Mouse (Mus musculus) lung, adult 10 weeks (tissue): Measurements from ENCODE around the gene Ssbp3. TPM values are rescaled to one million over a fixed set of nuclear protein-coding genes. Genes with fewer than 3 reads are reported as not detected.

ENCODE experiments used
- polyA plus RNA-seq: library from polyadenylated mRNA; stranded (reverse); fragments of 350-450 nt; fragmentation: Illumina TruSeq; extraction: RNeasy Lipid Tissue Mini Kit (QIAGEN cat#74804); gene quantifications from one replicate; pipeline ENCODE4 v1.2.3, GENCODE M21; 2014; ENCODE audit warnings: low read depth, low replicate concordance; ENCODE audit not compliant: insufficient read depth

Gene Ssbp3
- 19.8 TPM for polyA plus RNA-seq

GRCm38 (mm10) chr4:106910201-106911172, at the start of gene Ssbp3:
Gene Ssbp3 (plus strand): TSS chr4:106910701.

GRCm38 (mm10) chr4:107066252-107067124, 156.0 kb downstream of the Ssbp3 start, which contains the start of the genes Mrpl37 and Cyb5rl:
Gene Mrpl37 (minus strand): TSS chr4:107066868.
Gene Cyb5rl (plus strand): TSS chr4:107066988.

GRCm38 (mm10) chr4:107096841-107097373, 186.4 kb downstream of the Ssbp3 start, which contains the start of gene Cdcp2:
Gene Cdcp2 (plus strand): TSS chr4:107096891.

Other genes starting within 250 kb of the Ssbp3 start
- gene Ttc4, start 231.8 kb upstream of the Ssbp3 start, polyA plus RNA-seq: 24.4 TPM
- gene Mroh7, start 179.8 kb upstream of the Ssbp3 start, polyA plus RNA-seq: 0.24 TPM
- 0.23 TPM for gene Fam151a, start 176.8 kb upstream of the Ssbp3 start, polyA plus RNA-seq
- gene Acot11, start 105.7 kb upstream of the Ssbp3 start, polyA plus RNA-seq: 3.0 TPM
- gene Mrpl37, start 156.2 kb downstream of the Ssbp3 start, polyA plus RNA-seq: 35.0 TPM
- 7.2 TPM for gene Cyb5rl, start 156.3 kb downstream of the Ssbp3 start, polyA plus RNA-seq
- not detected for gene Cdcp2, start 186.2 kb downstream of the Ssbp3 start, polyA plus RNA-seq